Mouse (Mus musculus) heart, embryonic 14.5 days (tissue): ENCODE data around the gene Vps11. TPM values are rescaled to one million over a fixed set of nuclear protein-coding genes. Genes with fewer than 3 reads are reported as not detected.
"Not testable (repeated sequence)": the region's sequence is repeated elsewhere in the genome, so short reads cannot be mapped to it uniquely, and the experiment has no call there.

Experiments used
- ATAC-seq: fragments of 200-750 bp; cut with Nextera tagmentation; 2 replicates; pipeline ENCODE4 v1.8.0; 2017; ENCODE audit warnings: low read depth, moderate TSS enrichment; ENCODE audit not compliant: insufficient number of reproducible peaks, insufficient read depth, low FRiP score
- H3K27ac ChIP-seq, 2 experiments: fragments of 200-500 bp in 1 of 2; fragments of 300-500 bp in 1 of 2; sonication (generic) in 1 of 2; replicated peaks in 1 of 2; 2 replicates each; pipeline ENCODE4 v1.5.1; 2012 to 2014; ENCODE audit warnings: low read depth in 2 of 2, low read length in 2 of 2, control low read depth in 1 of 2, mild to moderate bottlenecking in 1 of 2, mixed read lengths in 1 of 2; ENCODE audit not compliant: control insufficient read depth in 1 of 2, insufficient read depth in 1 of 2
- H3K27me3 ChIP-seq: fragments of 300-500 bp; sonication (generic); 2 replicates; pipeline ENCODE4 v1.6.1; 2014; ENCODE audit warnings: mild to moderate bottlenecking, low read length, control low read depth; ENCODE audit not compliant: control insufficient read depth, insufficient read depth
- H3K36me3 ChIP-seq: fragments of 300-500 bp; sonication (generic); 2 replicates; pipeline ENCODE4 v1.6.1; 2014; ENCODE audit warnings: mild to moderate bottlenecking, control low read depth, low read length, mixed read lengths; ENCODE audit not compliant: control insufficient read depth, insufficient read depth
- H3K4me1 ChIP-seq, 2 experiments: fragments of 200-500 bp in 1 of 2; fragments of 300-500 bp in 1 of 2; sonication (generic) in 1 of 2; 2 replicates each; pipeline ENCODE4 v1.6.1; 2012 to 2014; ENCODE audit warnings: low read length in 2 of 2, control low read depth in 1 of 2, mixed read lengths in 1 of 2; ENCODE audit not compliant: control insufficient read depth in 2 of 2, insufficient read depth in 2 of 2
- H3K4me2 ChIP-seq: fragments of 300-500 bp; sonication (generic); 2 replicates; pipeline ENCODE4 v1.6.1; 2014; ENCODE audit warnings: mild to moderate bottlenecking, low read length
- H3K4me3 ChIP-seq, 2 experiments: fragments of 200-500 bp in 1 of 2; fragments of 300-500 bp in 1 of 2; sonication (generic) in 1 of 2; 2 replicates each; pipeline ENCODE4 v1.5.1; 2012 to 2014; ENCODE audit warnings: low read length in 2 of 2, mild to moderate bottlenecking in 2 of 2, control low read depth in 1 of 2, low read depth in 1 of 2, moderate library complexity in 1 of 2; ENCODE audit not compliant: control insufficient read depth in 1 of 2, insufficient read depth in 1 of 2
- H3K9ac ChIP-seq: fragments of 300-500 bp; sonication (generic); 2 replicates; pipeline ENCODE4 v1.6.1; 2014; ENCODE audit warnings: mild to moderate bottlenecking, low read length
- H3K9me3 ChIP-seq: fragments of 300-500 bp; sonication (generic); 2 replicates; pipeline ENCODE4 v1.6.1; 2016; ENCODE audit warnings: low read length, control low read depth; ENCODE audit not compliant: control insufficient read depth
- WGBS: fragments of 180-500 bp; shearing (Covaris S2); extraction: QIAGEN DNeasy Blood & Tissue Kit; methylation state at CpG from one replicate; pipeline ENCODE4 v1.1.7; 2014; 5-methylcytosine and 5-hydroxymethylcytosine counted together
- polyA plus RNA-seq: library from polyadenylated mRNA; unstranded; fragments of >200 nt; fragmentation: Nextera tagmentation; extraction: Ambion mirVana; gene quantifications from 2 replicates; pipeline ENCODE4 v1.2.1, GENCODE M21; 2014

Gene Vps11
- polyA plus RNA-seq, 1 experiment from 2014 or later, result 17.8 TPM

- H3K27me3 ChIP-seq, result no peaks in the 10 kb centered on the region
- 22% methylated on average over 27 of the region's 27 CpGs for WGBS
- H3K27ac ChIP-seq, result peak overlapping the region; percentile 18 to 48; a peak in 1 of 4 replicates
- no peaks in the 10 kb centered on the region for H3K9me3 ChIP-seq
- peak overlapping the region in 1 of 2 experiments; percentile 1; a peak in 1 of 4 replicates for H3K4me3 ChIP-seq
- H3K4me1 ChIP-seq, result peaks cover 6% of the 10 kb centered on the region in 2 experiments; a peak in 3 of 4 replicates
- peaks cover 39% of the 10 kb centered on the region for H3K36me3 ChIP-seq
- H3K9ac ChIP-seq, result no peak overlapping the region; the same call in 1 of the 2 replicates
- H3K4me2 ChIP-seq, result peak overlapping the region; percentile 43
- peak; percentile 52; the same call in 1 of the 2 replicates for ATAC-seq
These were observed 50.0 kb downstream of the Vps11 start for GRCm38 (mm10) chr9:44311136-44312134.

- H3K4me2 ChIP-seq, result peak overlapping the region; percentile 43
- H3K36me3 ChIP-seq, result peaks cover 32% of the 10 kb centered on the region
- peaks cover 6% of the 10 kb centered on the region in 2 experiments; a peak in 3 of 4 replicates for H3K4me1 ChIP-seq
- WGBS, result 38% methylated on average over 10 of the region's 10 CpGs
- H3K9ac ChIP-seq, result no peak overlapping the region; the same call in 1 of the 2 replicates
- no peaks in the 10 kb centered on the region for H3K9me3 ChIP-seq
- ATAC-seq, result no peak
- H3K27me3 ChIP-seq, result no peaks in the 10 kb centered on the region
- H3K4me3 ChIP-seq, result peak overlapping the region in 1 of 2 experiments; percentile 1; a peak in 1 of 4 replicates
- peak overlapping the region; percentile 18 to 48; a peak in 2 of 4 replicates for H3K27ac ChIP-seq
These were observed 50.7 kb downstream of the Vps11 start for GRCm38 (mm10) chr9:44310750-44311135.

DNA sequence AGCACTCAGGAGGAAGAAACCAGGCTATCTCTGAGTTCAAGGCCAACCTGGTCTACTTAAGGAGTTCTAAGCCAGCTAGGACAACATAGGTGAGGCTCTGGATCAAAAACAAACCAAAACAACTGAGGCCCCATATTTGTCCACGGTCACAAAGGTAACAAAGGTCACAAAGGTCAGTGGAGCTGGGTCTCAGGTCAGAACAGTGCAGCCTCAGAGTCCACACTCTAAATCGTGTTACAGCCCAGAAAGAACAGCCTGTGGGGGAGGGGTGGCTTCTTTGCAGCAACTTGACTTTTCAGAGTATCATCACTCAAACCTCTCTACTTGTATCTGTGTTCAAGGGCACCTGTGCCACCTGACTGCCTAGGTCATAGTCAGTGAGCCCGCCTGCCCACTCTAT lies 51.7 kb downstream of the Vps11 start:
- no peak overlapping the region for H3K9ac ChIP-seq
- ATAC-seq, result no peak
- peaks cover 22% of the 10 kb centered on the region for H3K36me3 ChIP-seq
- H3K9me3 ChIP-seq, result no peaks in the 10 kb centered on the region
- WGBS, result 66% methylated on average over 3 of the region's 3 CpGs
- H3K27ac ChIP-seq, result no peak overlapping the region
- peaks cover 6 to 7% of the 10 kb centered on the region in 2 experiments; a peak in 3 of 4 replicates for H3K4me1 ChIP-seq
- no peaks in the 10 kb centered on the region for H3K27me3 ChIP-seq
- H3K4me2 ChIP-seq, result no peak overlapping the region
- no peak overlapping the region for H3K4me3 ChIP-seq

DNA sequence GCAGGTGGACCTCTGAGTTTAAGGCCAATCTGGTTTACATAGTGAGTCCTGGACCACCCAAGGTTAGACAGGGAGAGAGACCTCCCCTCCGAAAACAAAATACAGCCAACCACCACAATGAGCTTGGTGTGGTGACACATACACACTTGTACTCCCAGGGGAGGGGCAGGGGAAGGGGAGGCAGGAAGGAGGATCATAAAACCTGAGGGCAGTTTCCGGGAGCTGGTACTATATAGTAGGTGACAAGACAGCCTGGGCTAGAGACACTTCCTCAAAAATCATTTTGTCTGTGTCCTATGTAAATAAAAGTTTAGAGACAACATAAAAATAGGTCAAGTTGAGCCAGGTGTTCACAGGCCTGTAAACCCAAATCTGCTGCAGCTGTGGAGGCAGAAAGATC lies 54.2 kb downstream of the Vps11 start:
- Histone ChIP-seq H3K36me3 (peaks cover 10% of the 10 kb centered on the region), H3K27me3 (no peaks in the 10 kb centered on the region), H3K27ac (no peak overlapping the region), H3K4me1 (peaks cover 8 to 18% of the 10 kb centered on the region in 2 experiments), H3K9me3 (no peaks in the 10 kb centered on the region), H3K9ac (no peak overlapping the region), H3K4me3 (no peak overlapping the region), H3K4me2 (no peak overlapping the region)
- ATAC-seq, result no peak
- WGBS, result 84% methylated on average over 2 of the region's 2 CpGs

GRCm38 (mm10) chr9:44306532-44306931 lies 54.9 kb downstream of the Vps11 start:
- Histone ChIP-seq H3K27ac (no peak overlapping the region), H3K9ac (no peak overlapping the region), H3K36me3 (peaks cover 17% of the 10 kb centered on the region), H3K4me3 (no peak overlapping the region), H3K9me3 (no peaks in the 10 kb centered on the region), H3K4me2 (no peak overlapping the region), H3K27me3 (no peaks in the 10 kb centered on the region), H3K4me1 (peaks cover 8 to 18% of the 10 kb centered on the region in 2 experiments)
- WGBS, result 84% methylated on average over 6 of the region's 6 CpGs
- ATAC-seq, result no peak

DNA sequence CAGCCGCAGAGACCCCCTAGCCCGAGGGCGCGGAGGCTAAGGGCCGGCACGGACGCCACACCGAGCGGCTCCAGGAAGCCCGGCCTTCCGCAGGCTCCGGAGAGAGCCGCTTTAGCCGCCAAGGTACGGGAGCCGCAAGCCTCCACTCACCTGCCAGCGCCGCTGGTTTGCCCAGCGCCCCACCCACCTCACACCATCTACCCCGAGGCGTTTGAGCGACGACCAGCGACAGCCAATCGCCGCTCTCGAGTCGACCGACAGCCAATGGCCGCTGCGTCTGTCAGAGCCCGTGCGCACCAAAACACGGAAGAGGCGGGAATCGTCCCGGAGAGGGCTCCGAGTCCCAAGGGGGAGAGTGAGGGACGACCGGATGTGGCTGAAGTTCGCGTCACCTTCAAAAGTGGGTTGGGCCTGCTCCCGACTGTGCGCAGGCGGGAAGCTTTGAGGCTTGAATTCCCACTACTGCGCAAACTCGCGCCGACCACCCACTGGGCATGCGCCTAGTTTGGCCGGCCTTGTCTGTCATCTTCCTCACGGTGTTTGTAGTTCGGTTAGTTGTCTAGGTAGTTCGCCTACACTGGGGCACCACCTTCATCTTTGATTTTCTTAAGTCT lies 55.9 kb downstream of the Vps11 start, which contains the start of gene Hinfp:
TSS of gene Hinfp (minus strand) at position 206 of the 614 bp plus-strand sequence.
- Histone ChIP-seq H3K4me3 (peak within 1 kb of the TSS; percentile 67 to 79), H3K4me2 (peak within 1 kb of the TSS; percentile 82), H3K27ac (peak within 1 kb of the TSS; percentile 66 to 67), H3K36me3 (peaks cover 27% of the 10 kb centered on the region), H3K9ac (peak within 1 kb of the TSS; percentile 85), H3K27me3 (no peaks in the 10 kb centered on the region), H3K9me3 (no peaks in the 10 kb centered on the region), H3K4me1 (peaks cover 2 to 12% of the 10 kb centered on the region in 2 experiments)
- under 1% methylated on average over 54 of the region's 54 CpGs for WGBS
- peak; percentile 98 for ATAC-seq

DNA sequence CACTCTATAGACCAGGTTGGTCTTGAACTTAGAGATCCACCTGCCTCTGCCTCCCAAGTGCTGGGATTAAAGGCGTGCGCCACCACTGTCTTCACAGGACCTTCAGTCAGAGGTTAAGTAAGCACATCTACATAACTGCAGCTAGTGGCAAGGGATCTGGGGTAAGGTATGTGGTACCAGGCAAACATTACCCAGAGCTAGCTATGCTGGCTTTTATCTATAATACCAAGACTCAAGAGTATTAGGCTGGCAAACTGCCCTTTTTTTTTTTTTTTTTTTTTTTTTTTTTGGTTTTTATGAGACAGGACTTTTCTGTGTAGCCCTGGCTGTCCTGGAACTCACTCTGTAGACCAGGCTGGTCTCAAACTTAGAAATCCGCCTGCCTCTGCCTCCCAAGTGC lies 61.5 kb downstream of the Vps11 start:
- H3K4me2 ChIP-seq, H3K27me3 ChIP-seq, H3K27ac ChIP-seq, H3K9ac ChIP-seq, H3K4me3 ChIP-seq, ATAC-seq, H3K9me3 ChIP-seq: not testable (repeated sequence)
- 96% methylated on average over 3 of the region's 3 CpGs for WGBS
- H3K36me3 ChIP-seq, result peaks cover 80% of the 10 kb centered on the region
- H3K4me1 ChIP-seq, result peaks cover 2 to 12% of the 10 kb centered on the region in 2 experiments; a peak in 3 of 4 replicates
